Mouse (Mus musculus) olfactory bulb, adult 2 months (tissue): ENCODE measurements at regions not wholly inside any gene's neighbourhood (a gene's known extent, or its start where the extent isn't known, plus 50 kb on each side); places are given as distances from the start of the nearest gene placed in this dataset.

ENCODE experiments used
- CTCF ChIP-seq: fragments of 200-500 bp; IDR thresholded peaks from 2 replicates; pipeline ENCODE4 v1.5.1; 2012; ENCODE audit warnings: low read depth, mild to moderate bottlenecking, low read length, moderate library complexity; ENCODE audit not compliant: insufficient read depth
- POLR2A ChIP-seq: fragments of 200-500 bp; IDR thresholded peaks from 2 replicates; pipeline ENCODE4 v1.6.1; 2012; ENCODE audit warnings: mild to moderate bottlenecking, low read depth, low read length, moderate library complexity; ENCODE audit not compliant: insufficient read depth

GRCm38 (mm10) chr15:6014982-6015381 lies 284.6 kb upstream of the Dab2 start:
- TF ChIP-seq CTCF = no peak
- no peak for TF ChIP-seq POLR2A
